Mouse (Mus musculus): ENCODE data around the gene Zfyve16. TPM values are rescaled to one million over a fixed set of nuclear protein-coding genes. Genes with fewer than 3 reads are reported as not detected.

Zfyve16 gene
- 10 to 100 TPM; 14.0 to 18.0 TPM for total RNA-seq (2021)
- long read RNA-seq, experiment 1, full-length matches to known transcripts, result 2 of 9 reads
- long read RNA-seq, experiment 1, partial matches to known transcripts, result 5 of 9 reads
- long read RNA-seq, experiment 1, other reads (novel, unspliced or antisense), result 2 of 9 reads
- long read RNA-seq, experiment 2, full-length matches to known transcripts, result 4 of 5 reads
- long read RNA-seq, experiment 2, partial matches to known transcripts, result 0 of 5 reads
- long read RNA-seq, experiment 2, other reads (novel, unspliced or antisense), result 1 of 5 reads

- peak; percentile 98 for DNase-seq (ENCODE audit: low spot score in 2 of 2)
These were observed at the start of gene Zfyve16 for GRCm38 (mm10) chr13:92530721-92531211. Zfyve16 (minus strand) TSS chr13:92530868.

DNA sequence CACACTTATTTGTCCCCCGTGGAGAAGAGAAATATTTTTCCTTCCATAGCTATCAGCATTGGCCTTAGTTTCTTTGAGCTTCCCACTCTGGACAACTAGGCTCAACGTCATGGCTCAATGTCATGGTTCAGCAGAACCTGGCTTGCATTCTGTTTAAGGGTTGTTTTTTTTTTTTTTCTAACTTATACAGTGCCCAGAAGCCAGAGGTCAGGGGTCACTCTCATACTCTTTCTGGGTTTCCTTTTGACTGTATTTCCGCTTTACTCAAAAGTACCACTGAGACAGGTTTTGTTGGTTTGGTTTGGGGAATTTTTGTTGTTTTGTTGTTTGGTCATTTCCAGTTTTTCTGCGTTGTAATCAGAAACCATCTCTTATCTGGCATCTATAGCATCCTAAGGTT, 47.5 kb upstream of the Zfyve16 start:
- no peak for DNase-seq (ENCODE audit: low spot score in 2 of 2)

- no peak for DNase-seq (ENCODE audit: low spot score in 2 of 2)
These were observed 46.0 kb upstream of the Zfyve16 start for GRCm38 (mm10) chr13:92576688-92577087.

DNA sequence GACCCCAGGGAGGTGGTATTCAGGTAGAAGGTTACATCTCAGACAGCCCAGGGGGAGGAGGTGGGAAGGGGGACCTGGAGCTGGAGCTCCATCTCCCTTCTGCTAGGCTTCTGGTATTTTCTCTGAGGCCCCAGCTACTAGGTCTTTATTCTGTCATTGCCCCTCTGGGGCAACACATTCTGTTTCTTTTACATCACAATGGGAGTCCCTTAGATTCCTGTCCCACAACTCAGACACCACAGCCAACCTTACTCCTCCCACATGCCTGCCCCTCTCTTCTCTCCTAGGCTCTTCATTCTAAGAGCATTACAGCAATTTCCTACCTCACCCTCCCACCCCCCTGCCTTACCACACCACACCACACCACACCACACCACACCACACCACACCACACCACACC, 45.4 kb upstream of the Zfyve16 start, which contains the start of gene Spz1:
Gene Spz1, minus strand, starts transcription at position 101 of the 400 bp plus-strand sequence.
- DNase-seq (ENCODE audit: low spot score in 2 of 2), result no peak

DNA sequence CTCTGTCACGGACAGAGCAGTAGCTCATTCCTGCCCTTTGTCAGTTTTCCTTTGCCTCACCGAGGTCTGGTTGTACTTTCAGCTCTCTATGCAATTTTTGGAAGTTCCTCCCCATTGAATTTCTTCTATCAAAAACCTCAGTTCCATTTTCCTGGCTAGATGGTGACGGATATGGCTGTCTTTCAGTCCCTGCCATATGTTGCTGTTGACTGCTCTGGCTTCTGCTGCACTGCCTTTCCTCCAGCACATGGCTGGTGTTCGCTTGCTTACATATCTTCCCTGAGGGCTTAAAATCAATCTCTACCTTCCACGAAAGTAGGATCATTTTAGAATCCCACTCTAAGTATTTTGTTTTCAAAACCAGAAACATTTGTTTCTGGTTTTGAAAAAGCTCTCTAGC, 28.8 kb upstream of the Zfyve16 start:
- no peak for DNase-seq (ENCODE audit: low spot score in 2 of 2)

DNA sequence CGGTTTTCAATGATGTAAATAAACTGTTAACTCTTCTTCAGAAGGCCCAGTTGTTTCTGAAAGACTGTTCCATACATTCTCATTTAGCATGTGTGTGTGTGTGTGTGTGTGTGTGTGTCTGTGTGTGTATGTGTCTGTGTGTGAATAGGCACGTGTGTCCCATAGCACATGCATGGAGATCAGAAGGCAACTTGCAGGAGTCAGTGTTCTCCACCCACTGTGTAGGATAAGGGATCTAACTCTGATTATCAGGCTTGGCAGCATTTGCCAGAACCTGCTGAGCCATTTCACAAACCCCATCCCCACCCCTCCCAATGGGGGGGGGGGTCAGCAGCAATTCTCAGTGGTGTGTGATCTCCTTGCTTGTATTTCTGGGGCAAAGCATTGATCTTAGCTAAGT, 26.6 kb upstream of the Zfyve16 start:
- no peak for DNase-seq (ENCODE audit: low spot score in 2 of 2)

GRCm38 (mm10) chr13:92556458-92557126, 25.9 kb upstream of the Zfyve16 start:
- DNase-seq (ENCODE audit: low spot score in 2 of 2), result no peak

GRCm38 (mm10) chr13:92547093-92547492, 16.4 kb upstream of the Zfyve16 start:
- no peak for DNase-seq (ENCODE audit: low spot score in 2 of 2)

- DNase-seq (ENCODE audit: low spot score in 2 of 2), result no peak
These were observed 10.3 kb upstream of the Zfyve16 start for GRCm38 (mm10) chr13:92540997-92541396.

DNA sequence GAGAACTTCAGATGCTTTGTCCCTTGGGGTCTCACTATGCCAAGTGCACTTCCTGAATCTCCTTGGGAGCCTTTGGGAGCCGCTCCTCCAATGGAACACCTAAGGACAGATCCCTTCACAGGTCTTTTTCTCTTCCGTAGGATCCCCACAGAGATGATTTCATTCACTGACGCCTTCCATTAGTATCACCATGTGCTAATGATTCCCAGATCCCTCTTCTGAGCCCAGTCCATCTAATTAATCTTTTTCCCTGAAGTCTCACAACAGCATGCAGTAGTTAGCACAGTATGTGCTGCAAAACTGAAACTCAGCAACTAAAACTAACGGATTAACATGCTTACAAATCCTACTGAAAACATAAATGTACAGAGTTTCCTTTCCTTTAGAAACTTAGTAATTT, 8.5 kb upstream of the Zfyve16 start:
- no peak for DNase-seq (ENCODE audit: low spot score in 2 of 2)

GRCm38 (mm10) chr13:92533801-92534200, 3.1 kb upstream of the Zfyve16 start:
- DNase-seq (ENCODE audit: low spot score in 2 of 2), result no peak

GRCm38 (mm10) chr13:92532216-92532615, 1.5 kb upstream of the Zfyve16 start:
- DNase-seq (ENCODE audit: low spot score in 2 of 2), result no peak

- no peak for DNase-seq (ENCODE audit: low spot score in 2 of 2)
These were observed 569 bp upstream of the Zfyve16 start for GRCm38 (mm10) chr13:92531237-92531636.

DNA sequence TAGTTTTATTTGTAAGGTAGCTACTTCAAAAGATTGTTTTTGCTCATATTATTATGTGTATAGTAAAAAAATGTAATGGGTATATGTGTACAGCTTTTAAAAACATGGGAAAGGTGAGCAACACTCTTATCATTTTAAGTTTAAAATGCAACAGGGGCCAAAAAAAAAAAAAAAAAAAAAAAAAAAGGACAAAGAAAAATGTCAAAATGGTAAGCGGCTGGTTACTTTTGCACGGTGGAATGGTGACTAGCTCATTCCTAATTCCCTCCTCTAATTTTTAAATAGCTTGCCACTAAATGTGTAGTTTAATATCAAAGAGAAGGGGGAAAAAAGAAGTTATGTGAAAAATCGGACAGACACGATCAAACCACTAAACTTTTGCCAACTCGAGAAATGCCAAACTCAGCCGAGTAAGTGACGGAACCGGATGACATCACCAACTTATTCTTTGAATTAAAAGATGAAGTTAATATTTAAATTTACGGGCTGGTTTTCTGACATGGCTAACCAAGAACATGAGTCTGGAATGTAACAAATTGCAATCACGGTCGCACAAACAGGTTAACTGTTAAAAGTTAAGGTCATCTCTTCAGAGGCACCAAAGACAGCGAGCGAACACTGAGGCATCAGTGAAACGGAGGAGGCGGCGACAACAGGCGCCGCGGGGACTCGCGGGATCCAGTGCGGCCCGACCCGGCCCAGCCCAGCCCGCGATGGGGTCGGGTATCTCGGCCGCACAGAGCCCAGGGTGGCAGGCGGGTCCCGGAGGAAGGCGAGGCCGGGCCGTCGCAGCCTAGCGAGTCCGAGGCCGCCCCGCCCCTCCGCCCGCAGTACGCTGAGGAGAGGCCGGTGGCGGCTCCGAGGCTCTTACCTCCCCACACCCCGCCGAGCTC, 594 bp downstream of the Zfyve16 start:
- no peak for DNase-seq (ENCODE audit: low spot score in 2 of 2)

GRCm38 (mm10) chr13:92523178-92523813, 7.4 kb downstream of the Zfyve16 start:
- DNase-seq (ENCODE audit: low spot score in 2 of 2), result no peak

DNA sequence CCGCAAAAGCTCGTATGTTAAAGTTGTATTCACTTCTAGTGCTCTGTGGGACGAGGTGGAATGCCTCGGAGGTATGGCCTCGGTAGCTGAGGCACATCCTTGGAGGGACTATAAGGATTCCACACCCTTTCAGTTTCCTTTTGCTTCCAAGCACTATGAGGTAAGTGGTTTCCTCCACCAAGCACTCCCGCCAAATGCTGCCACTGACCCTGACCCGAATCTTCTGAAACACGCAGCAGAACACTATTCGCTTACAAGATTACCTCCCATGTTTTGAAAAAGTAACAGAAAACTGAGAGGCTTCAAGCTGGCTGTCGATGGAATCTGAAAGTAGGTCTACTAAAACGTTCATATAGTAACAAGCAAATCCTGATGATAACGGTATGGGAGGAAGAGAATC, 25.8 kb downstream of the Zfyve16 start:
- no peak for DNase-seq (ENCODE audit: low spot score in 2 of 2)

GRCm38 (mm10) chr13:92491923-92492322, 38.7 kb downstream of the Zfyve16 start:
- no peak for DNase-seq (ENCODE audit: low spot score in 2 of 2)

GRCm38 (mm10) chr13:92490817-92491216, 39.9 kb downstream of the Zfyve16 start:
- no peak for DNase-seq (ENCODE audit: low spot score in 2 of 2)

GRCm38 (mm10) chr13:92483852-92484463, 46.7 kb downstream of the Zfyve16 start, which contains the start of gene Fam151b:
Fam151b (minus strand) TSS chr13:92484015.
- peak; percentile 88 to 92 for DNase-seq (ENCODE audit: low spot score in 2 of 2)

DNA sequence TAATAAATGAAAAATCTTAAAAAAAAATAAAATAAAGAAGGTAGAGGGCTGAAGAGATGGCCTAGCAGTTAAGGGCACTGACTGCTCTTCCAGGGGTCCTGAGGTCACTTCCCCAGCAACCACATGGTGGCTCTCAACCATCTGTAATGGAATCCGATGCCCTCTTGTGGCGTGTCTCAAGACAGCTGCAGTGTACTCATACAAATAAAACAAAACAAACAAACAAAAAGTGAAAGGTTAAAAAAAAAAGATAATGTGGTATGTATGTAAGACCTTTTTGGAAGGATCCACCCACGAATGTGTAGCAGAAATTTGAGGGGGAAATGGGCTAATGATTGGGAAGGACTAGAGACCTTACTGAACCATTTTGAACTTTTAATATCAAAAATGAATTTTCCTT, 47.3 kb downstream of the Zfyve16 start:
- peak; percentile 34 to 42 for DNase-seq (ENCODE audit: low spot score in 2 of 2)

GRCm38 (mm10) chr13:92470151-92470550, 60.5 kb downstream of the Zfyve16 start:
- no peak for DNase-seq (ENCODE audit: low spot score in 2 of 2)

Measured in left cerebral cortex, adult 18-20 months (tissue).